Mouse (Mus musculus): Measurements from ENCODE around the gene Nemp2. TPM values are rescaled to one million over a fixed set of nuclear protein-coding genes. Genes with fewer than 3 reads are reported as not detected.
"Not testable (repeated sequence)": the region's sequence is repeated elsewhere in the genome, so short reads cannot be mapped to it uniquely, and the experiment has no call there.

The Nemp2 gene
- polyA plus RNA-seq, 1 experiment from 2014 or later: 6.3 TPM

GRCm38 (mm10) chr1:52660765-52661164, 30.3 kb downstream of the Nemp2 start:
- H3K36me3 ChIP-seq: peaks cover 55% of the 10 kb centered on the region
- H3K4me1 ChIP-seq (replicated peaks): no peaks in the 10 kb centered on the region
- H3K4me2 ChIP-seq: no peak overlapping the region
- no peak overlapping the region for H3K9ac ChIP-seq
- H3K27me3 ChIP-seq: no peaks in the 10 kb centered on the region
- no peak for ATAC-seq (ENCODE audit: low FRiP score)
- H3K9me3 ChIP-seq: no peaks in the 10 kb centered on the region
- no peak overlapping the region for H3K27ac ChIP-seq
- WGBS: 84% methylated on average over 12 of the region's 12 CpGs
- no peak overlapping the region for H3K4me3 ChIP-seq

- Histone ChIP-seq H3K27ac (no peak overlapping the region), H3K9me3 (no peaks in the 10 kb centered on the region), H3K4me2 (no peak overlapping the region), H3K4me1 (replicated peaks) (no peaks in the 10 kb centered on the region), H3K27me3 (no peaks in the 10 kb centered on the region), H3K9ac (no peak overlapping the region), H3K4me3 (no peak overlapping the region), H3K36me3 (peaks cover 42% of the 10 kb centered on the region)
- 83% methylated on average over 7 of the region's 7 CpGs for WGBS
- ATAC-seq (ENCODE audit: low FRiP score): no peak
Measured at GRCm38 (mm10) chr1:52663228-52663627, 32.7 kb downstream of the Nemp2 start.

GRCm38 (mm10) chr1:52668743-52669323, 38.3 kb downstream of the Nemp2 start:
- H3K9ac ChIP-seq: no peak overlapping the region
- ATAC-seq (ENCODE audit: low FRiP score): no peak
- no peak overlapping the region; the same call in 1 of the 2 replicates for H3K27ac ChIP-seq
- H3K4me3 ChIP-seq: no peak overlapping the region
- H3K36me3 ChIP-seq: peaks cover 9% of the 10 kb centered on the region
- no peaks in the 10 kb centered on the region for H3K9me3 ChIP-seq
- H3K4me2 ChIP-seq: no peak overlapping the region
- no peaks in the 10 kb centered on the region for H3K27me3 ChIP-seq
- 34% methylated on average over 7 of the region's 7 CpGs for WGBS
- no peaks in the 10 kb centered on the region for H3K4me1 ChIP-seq (replicated peaks)

- ATAC-seq (ENCODE audit: low FRiP score): no peak
- no peaks in the 10 kb centered on the region for H3K27me3 ChIP-seq
- no peaks in the 10 kb centered on the region for H3K4me1 ChIP-seq (replicated peaks)
- H3K4me3 ChIP-seq: no peak overlapping the region
- no peak overlapping the region for H3K27ac ChIP-seq
- no peak overlapping the region for H3K9ac ChIP-seq
- peaks cover 5% of the 10 kb centered on the region for H3K36me3 ChIP-seq
- WGBS: 71% methylated on average over 1 of the region's 1 CpGs
- H3K4me2 ChIP-seq: no peak overlapping the region
- no peaks in the 10 kb centered on the region for H3K9me3 ChIP-seq
Measured at GRCm38 (mm10) chr1:52669931-52670330, 39.4 kb downstream of the Nemp2 start.

- ATAC-seq (ENCODE audit: low FRiP score): no peak
- H3K27ac ChIP-seq: no peak overlapping the region
- H3K9ac ChIP-seq: no peak overlapping the region
- H3K27me3 ChIP-seq: no peaks in the 10 kb centered on the region
- no peaks in the 10 kb centered on the region for H3K9me3 ChIP-seq
- H3K4me3 ChIP-seq: no peak overlapping the region
- H3K4me2 ChIP-seq: no peak overlapping the region
- H3K36me3 ChIP-seq: peaks cover 5% of the 10 kb centered on the region
- WGBS: 75% methylated on average over 7 of the region's 7 CpGs
- H3K4me1 ChIP-seq (replicated peaks): 0 out of 2 replicates have a peak, but pooled peaks cover 6% of the 10 kb centered on the region
Measured at GRCm38 (mm10) chr1:52675561-52676551, 45.4 kb downstream of the Nemp2 start.

GRCm38 (mm10) chr1:52676621-52677020, 46.1 kb downstream of the Nemp2 start:
- ATAC-seq (ENCODE audit: low FRiP score): 0 out of 2 replicates have a peak, but pooled peaks have one; percentile 61
- no peaks in the 10 kb centered on the region for H3K27me3 ChIP-seq
- peaks cover 5% of the 10 kb centered on the region for H3K36me3 ChIP-seq
- H3K4me1 ChIP-seq (replicated peaks): 0 out of 2 replicates have a peak, but pooled peaks cover 6% of the 10 kb centered on the region
- H3K9me3 ChIP-seq: no peaks in the 10 kb centered on the region
- WGBS: 62% methylated on average over 3 of the region's 3 CpGs
- no peak overlapping the region for H3K4me2 ChIP-seq
- no peak overlapping the region for H3K4me3 ChIP-seq
- H3K27ac ChIP-seq: no peak overlapping the region
- H3K9ac ChIP-seq: no peak overlapping the region

GRCm38 (mm10) chr1:52683550-52683949, 53.0 kb downstream of the Nemp2 start:
- Histone ChIP-seq H3K9ac (no peak overlapping the region), H3K36me3 (no peaks in the 10 kb centered on the region), H3K27me3 (no peaks in the 10 kb centered on the region), H3K9me3 (no peaks in the 10 kb centered on the region), H3K4me1 (replicated peaks) (no peaks in the 10 kb centered on the region), H3K27ac (no peak overlapping the region), H3K4me3 (no peak overlapping the region), H3K4me2 (no peak overlapping the region)
- no peak for ATAC-seq (ENCODE audit: low FRiP score)
- 80% methylated on average over 4 of the region's 4 CpGs for WGBS

- H3K27me3 ChIP-seq: no peaks in the 10 kb centered on the region
- 89% methylated on average over 8 of the region's 8 CpGs for WGBS
Measured at GRCm38 (mm10) chr1:52687636-52688035, 57.1 kb downstream of the Nemp2 start.

GRCm38 (mm10) chr1:52694456-52694855, 64.0 kb downstream of the Nemp2 start:
- ATAC-seq (ENCODE audit: low FRiP score); H3K27me3 ChIP-seq; H3K4me1 ChIP-seq (replicated peaks); H3K36me3 ChIP-seq; H3K27ac ChIP-seq; H3K9me3 ChIP-seq; H3K4me3 ChIP-seq; H3K9ac ChIP-seq; H3K4me2 ChIP-seq: not testable (repeated sequence)
- 93% methylated on average over 13 of the region's 13 CpGs for WGBS

More at GRCm38 (mm10) chr1:52687636-52688035, 57.1 kb downstream of the Nemp2 start:
- no peaks in the 10 kb centered on the region for H3K9me3 ChIP-seq
- H3K4me3 ChIP-seq: no peak overlapping the region
- no peak overlapping the region for H3K27ac ChIP-seq
- H3K9ac ChIP-seq: no peak overlapping the region
- no peaks in the 10 kb centered on the region for H3K36me3 ChIP-seq
- H3K4me1 ChIP-seq (replicated peaks): no peaks in the 10 kb centered on the region
- ATAC-seq (ENCODE audit: low FRiP score): no peak
- H3K4me2 ChIP-seq: no peak overlapping the region

Other genes starting within 250 kb of the Nemp2 start
- gene Nab1, start 130.0 kb upstream of the Nemp2 start, polyA plus RNA-seq (2015; fragmentation: Nextera tagmentation; extraction: Ambion mirVana): 8.9 and 9.2 TPM in 2 replicates
- 7.8 and 8.9 TPM in 2 replicates for gene Mfsd6, start 96.8 kb downstream of the Nemp2 start, polyA plus RNA-seq (2015; fragmentation: Nextera tagmentation; extraction: Ambion mirVana)
- gene Inpp1, start 187.0 kb downstream of the Nemp2 start, polyA plus RNA-seq (2015; fragmentation: Nextera tagmentation; extraction: Ambion mirVana): 23.9 and 30.7 TPM in 2 replicates
- gene Hibch, start 214.2 kb downstream of the Nemp2 start, polyA plus RNA-seq (2015; fragmentation: Nextera tagmentation; extraction: Ambion mirVana): 34.1 and 35.9 TPM in 2 replicates